Mouse (Mus musculus): ENCODE measurements around the gene Mycbpap.

Mycbpap gene

GRCm38 (mm10) chr11:94533171-94533570 is 11.6 kb upstream of the Mycbpap start:
- no peak for DNase-seq (ENCODE audit: low spot score in 2 of 2)

GRCm38 (mm10) chr11:94528879-94529278 is 7.3 kb upstream of the Mycbpap start:
- DNase-seq (ENCODE audit: low spot score in 2 of 2): no peak

DNA sequence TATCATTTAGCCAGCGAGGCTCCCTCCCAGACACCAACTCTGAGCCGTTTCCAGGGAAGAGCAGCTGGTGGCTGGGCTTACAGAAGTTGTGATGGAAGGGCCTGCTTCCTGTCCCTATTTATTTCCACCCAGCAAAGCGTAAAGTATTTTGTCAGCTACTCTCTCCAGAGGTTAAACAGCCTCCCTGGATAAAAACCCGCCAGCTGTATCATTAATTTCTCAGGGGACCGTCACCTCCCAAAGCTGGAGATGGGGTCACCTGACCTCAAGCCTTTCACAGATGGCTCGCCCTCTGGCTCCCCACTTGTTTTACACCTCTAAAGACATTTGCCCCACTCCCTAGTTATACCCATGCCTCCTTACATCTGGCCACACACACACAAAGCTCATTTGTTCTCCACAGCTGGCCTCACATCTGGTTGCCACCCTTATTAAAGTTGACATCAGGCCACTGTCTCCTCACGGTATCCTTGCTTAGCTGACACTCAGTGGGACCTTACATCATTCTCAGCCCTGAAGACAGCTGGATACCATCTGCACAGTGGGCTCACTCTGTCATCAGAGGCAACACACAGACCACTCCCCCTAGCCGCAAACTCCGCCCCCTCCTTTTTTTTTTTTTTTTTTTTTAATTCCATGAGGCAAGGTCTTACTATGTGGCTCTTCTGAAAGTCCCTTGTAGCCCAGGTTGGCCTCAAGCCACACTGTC is 4.8 kb upstream of the Mycbpap start:
- no peak for DNase-seq (ENCODE audit: low spot score in 2 of 2)

GRCm38 (mm10) chr11:94513452-94513851 is 8.1 kb downstream of the Mycbpap start:
- DNase-seq (ENCODE audit: low spot score in 2 of 2): no peak

GRCm38 (mm10) chr11:94508976-94509375 is 12.6 kb downstream of the Mycbpap start:
- DNase-seq (ENCODE audit: low spot score in 2 of 2): no peak

- no peak for DNase-seq (ENCODE audit: low spot score in 2 of 2)
Measured at GRCm38 (mm10) chr11:94501482-94501881, 20.1 kb downstream of the Mycbpap start.

GRCm38 (mm10) chr11:94500362-94500761 is 21.2 kb downstream of the Mycbpap start:
- DNase-seq (ENCODE audit: low spot score in 2 of 2): no peak

DNA sequence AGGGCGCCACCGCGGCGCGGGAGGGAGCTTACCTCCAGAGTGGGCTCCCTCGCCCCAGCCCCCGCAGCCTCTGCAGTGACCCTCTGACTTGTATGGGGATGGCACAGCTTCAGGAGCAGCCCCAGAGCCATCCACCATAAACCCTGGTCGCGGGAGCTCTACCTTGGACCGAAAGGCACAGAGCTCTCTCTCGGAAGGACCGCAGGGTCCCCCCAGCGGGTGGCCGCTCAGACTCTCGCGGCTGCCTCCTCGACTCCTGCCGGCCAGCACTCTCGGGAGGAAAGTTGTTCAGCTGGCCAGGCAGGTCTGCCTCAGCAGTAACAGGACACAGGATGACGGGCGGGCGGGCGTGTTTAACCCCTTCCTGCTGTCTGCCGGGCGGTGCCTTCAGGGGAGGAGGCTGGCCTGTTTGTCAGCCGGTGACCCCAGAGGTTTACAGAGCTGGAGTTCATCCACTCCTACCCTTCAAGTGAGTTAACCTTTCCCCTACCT is 21.8 kb downstream of the Mycbpap start, which contains the start of gene Epn3:
Gene Epn3, minus strand, starts transcription at position 314 of the 492 bp plus-strand sequence.
- DNase-seq (ENCODE audit: low spot score in 2 of 2): no peak

- no peak for DNase-seq (ENCODE audit: low spot score in 2 of 2)
Measured at GRCm38 (mm10) chr11:94499035-94499434, 22.5 kb downstream of the Mycbpap start.

DNA sequence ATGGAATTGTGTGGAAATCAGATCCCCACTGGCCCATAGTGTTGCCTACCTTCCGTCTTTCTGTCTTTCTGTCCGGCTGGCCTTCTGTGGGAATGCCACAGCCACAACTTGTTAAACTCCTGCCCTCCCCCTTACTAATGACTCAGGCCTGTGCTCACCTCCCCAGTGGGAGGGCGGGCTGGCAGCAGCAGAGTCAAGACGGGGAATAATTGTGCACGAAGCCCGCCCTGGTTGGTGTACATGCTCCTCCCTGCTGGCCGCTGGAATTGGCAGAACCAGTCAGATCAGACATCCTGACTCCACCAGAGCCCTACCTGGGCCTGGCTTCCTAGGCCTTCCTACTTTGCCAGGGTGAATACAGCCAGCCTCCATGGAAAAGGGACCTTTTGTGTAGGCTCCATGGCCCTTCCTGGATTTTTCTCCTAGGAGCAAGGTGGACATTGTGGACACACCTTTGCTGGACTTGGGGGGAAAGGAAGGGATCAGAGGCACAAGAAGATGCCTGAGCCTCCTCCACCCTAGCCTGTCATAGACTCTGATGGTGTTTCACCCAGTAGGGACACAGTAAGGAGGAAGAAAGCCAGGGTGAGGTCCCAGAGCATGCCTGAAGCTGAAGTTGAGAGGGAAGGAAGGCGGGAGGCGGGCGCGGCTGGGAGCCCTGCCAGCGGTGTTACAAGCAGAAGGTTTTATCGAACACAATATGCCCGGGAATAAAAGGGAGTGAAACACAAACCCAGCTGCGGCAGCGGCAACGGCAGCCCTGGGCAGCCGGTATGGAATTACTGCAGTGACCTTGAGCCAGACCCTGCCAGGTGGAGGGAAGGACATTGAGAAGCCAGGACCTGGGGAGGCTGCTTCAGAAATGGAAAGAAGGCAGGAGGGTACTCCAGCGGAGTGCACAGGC is 23.2 kb downstream of the Mycbpap start:
- DNase-seq (ENCODE audit: low spot score in 2 of 2): no peak

DNA sequence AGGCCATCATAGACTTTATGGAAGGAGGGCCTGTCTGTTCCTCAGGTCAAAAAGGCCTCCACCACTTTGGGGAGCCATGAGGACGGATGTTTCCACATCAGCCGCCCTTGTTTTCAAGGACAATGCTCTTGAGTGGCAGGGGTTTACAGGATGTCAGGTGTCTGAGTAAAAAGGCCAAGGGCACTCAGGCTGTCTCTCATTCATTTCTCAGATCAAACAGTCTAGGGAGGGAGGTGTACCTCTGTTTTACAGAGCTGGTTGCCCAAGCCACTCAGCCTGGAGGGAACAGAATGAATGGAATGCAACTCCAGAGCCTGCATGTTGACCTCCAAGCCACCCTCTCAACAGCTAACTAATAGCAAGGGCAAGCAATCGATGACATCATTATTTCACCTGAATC is 26.1 kb downstream of the Mycbpap start:
- DNase-seq (ENCODE audit: low spot score in 2 of 2): no peak

- no peak for DNase-seq (ENCODE audit: low spot score in 2 of 2)
Measured at GRCm38 (mm10) chr11:94491749-94492099, 29.8 kb downstream of the Mycbpap start.

GRCm38 (mm10) chr11:94491035-94491748 is 30.4 kb downstream of the Mycbpap start:
- no peak for DNase-seq (ENCODE audit: low spot score in 2 of 2)

GRCm38 (mm10) chr11:94489745-94490144 is 31.8 kb downstream of the Mycbpap start:
- DNase-seq (ENCODE audit: low spot score in 2 of 2): no peak

GRCm38 (mm10) chr11:94488767-94489533 is 32.6 kb downstream of the Mycbpap start:
- no peak for DNase-seq (ENCODE audit: low spot score in 2 of 2)

GRCm38 (mm10) chr11:94486001-94486400 is 35.5 kb downstream of the Mycbpap start, which contains the start of gene Spata20:
Gene Spata20 (minus strand): TSS chr11:94486179.
- peak; percentile 51 to 82 for DNase-seq (ENCODE audit: low spot score in 2 of 2)

GRCm38 (mm10) chr11:94485223-94485622 is 36.3 kb downstream of the Mycbpap start:
- no peak for DNase-seq (ENCODE audit: low spot score in 2 of 2)

- DNase-seq (ENCODE audit: low spot score in 2 of 2): no peak
Measured at GRCm38 (mm10) chr11:94484636-94485035, 36.9 kb downstream of the Mycbpap start.

- DNase-seq (ENCODE audit: low spot score in 2 of 2): no peak
Measured at GRCm38 (mm10) chr11:94483921-94484320, 37.6 kb downstream of the Mycbpap start.

DNA sequence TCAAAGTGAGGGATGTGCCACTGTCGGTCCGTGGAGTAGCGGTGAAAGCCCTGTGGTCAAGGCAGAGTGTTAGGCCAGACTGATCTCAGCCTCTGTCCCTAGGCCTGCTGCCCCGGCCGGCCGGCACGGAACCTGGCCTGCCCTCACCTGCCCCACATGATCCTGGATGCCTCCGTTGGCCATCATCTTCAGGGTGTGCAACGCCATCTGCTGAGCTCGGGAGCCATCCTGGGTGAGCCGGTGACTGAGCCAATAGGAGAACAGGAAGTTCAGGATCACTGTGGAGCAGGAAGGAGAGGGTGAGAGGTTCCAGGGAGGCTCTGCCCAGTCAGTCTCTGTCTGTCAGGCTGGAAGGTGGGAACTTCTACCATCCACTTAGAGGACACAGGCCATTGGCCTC is 38.1 kb downstream of the Mycbpap start:
- no peak for DNase-seq (ENCODE audit: low spot score in 2 of 2)

DNA sequence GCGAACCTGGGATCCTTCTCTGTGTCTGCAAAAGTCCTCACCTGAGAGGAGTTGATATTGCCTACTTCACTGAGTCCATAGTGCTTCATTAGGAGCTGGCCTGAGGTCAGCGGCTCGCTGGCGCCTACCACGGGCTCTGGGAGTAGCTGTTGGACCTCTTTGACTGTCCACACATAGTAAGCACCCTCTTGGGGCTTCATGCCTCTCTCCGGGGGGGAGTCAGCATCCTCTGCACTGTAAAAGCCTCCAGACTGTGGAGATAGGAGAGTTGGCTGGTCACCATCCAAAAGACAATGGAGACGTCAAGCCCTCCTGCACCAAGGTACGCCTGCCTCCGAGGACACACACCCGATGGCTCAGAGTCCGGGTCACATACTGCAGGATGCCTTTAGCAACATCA is 38.8 kb downstream of the Mycbpap start:
- no peak for DNase-seq (ENCODE audit: low spot score in 2 of 2)
